Mouse (Mus musculus): ENCODE measurements around the gene Zar1l. TPM values are rescaled to one million over a fixed set of nuclear protein-coding genes. Genes with fewer than 3 reads are reported as not detected.
"Not testable (repeated sequence)": the region's sequence is repeated elsewhere in the genome, so short reads cannot be mapped to it uniquely, and the experiment has no call there.

The Zar1l gene
- total RNA-seq (2015), result not detected in 2 replicates
- total RNA-seq (2017), result not detected in 2 replicates

- ATAC-seq (replicated peaks; ENCODE audit: poor library complexity), result no peak
Measured at GRCm38 (mm10) chr5:150518064-150518463, at the start of gene Zar1l. TSS of gene Zar1l (minus strand) at chr5:150518164.

DNA sequence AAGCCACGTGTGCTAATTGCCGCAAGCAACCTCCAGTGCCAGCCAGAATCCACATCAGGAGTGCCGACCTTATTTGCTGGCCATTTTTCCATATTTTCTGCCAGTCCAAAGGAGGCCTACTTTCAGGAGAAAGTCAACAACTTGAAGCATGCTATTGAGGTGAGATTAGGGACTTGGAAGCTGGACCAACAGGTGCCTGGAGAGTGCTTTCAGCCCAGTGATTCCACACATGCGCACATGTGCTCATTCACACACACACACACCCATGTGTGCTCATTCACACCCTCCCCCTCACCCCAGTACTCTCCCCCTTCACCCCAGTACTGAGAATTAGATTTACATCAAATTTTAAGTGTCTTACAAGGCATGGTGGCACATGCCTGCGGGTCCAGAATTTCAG, 49.0 kb upstream of the Zar1l start:
- ATAC-seq (replicated peaks; ENCODE audit: poor library complexity), result no peak

DNA sequence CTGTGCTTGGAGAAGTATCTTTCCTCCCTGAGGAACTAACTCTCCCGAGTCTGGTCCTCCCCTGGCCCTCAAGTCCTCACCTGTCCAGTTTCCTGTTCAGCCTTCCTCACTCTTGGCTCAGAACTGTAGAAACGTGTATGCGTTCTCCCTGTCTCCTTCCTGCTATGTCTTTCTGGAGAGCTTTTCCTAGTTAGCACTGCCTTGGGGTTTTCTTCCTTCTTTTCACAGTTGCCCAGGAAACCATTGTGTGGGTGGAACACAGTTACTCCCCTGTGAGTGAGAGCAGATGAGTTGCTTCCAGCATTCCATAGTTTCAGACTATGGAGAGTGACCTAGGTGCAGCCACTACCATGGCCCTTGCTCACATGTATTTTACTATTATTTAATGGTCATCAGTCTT, 48.3 kb upstream of the Zar1l start:
- no peak for ATAC-seq (replicated peaks; ENCODE audit: poor library complexity)

- no peak for ATAC-seq (replicated peaks; ENCODE audit: poor library complexity)
Measured at GRCm38 (mm10) chr5:150564426-150564825, 46.5 kb upstream of the Zar1l start.

GRCm38 (mm10) chr5:150561783-150562182, 43.8 kb upstream of the Zar1l start:
- ATAC-seq (replicated peaks; ENCODE audit: poor library complexity), result no peak

- ATAC-seq (replicated peaks; ENCODE audit: poor library complexity), result no peak
Measured at GRCm38 (mm10) chr5:150561376-150561775, 43.4 kb upstream of the Zar1l start.

DNA sequence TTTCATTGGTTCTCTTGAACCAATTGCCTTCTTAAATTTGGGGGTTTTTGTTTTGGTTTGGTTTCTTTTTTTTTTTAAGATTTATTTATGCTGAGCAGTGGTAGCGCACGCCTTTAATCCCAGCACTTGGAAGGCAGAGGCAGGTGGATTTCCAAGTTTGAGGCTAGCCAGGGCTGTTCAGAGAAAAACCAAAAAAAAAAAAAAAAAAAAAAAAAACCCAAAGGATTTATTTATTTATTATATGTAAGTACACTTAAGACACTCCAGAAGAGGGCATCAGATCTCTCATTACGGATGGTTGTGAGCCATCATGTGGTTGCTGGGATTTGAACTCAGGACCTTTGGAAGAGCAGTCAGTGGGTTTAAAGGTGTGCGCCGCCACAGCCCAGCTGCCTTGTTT, 42.9 kb upstream of the Zar1l start:
- no peak for ATAC-seq (replicated peaks; ENCODE audit: poor library complexity)

- no peak for ATAC-seq (replicated peaks; ENCODE audit: poor library complexity)
Measured at GRCm38 (mm10) chr5:150559519-150560103, 41.6 kb upstream of the Zar1l start.

- ATAC-seq (replicated peaks; ENCODE audit: poor library complexity), result peak; percentile 50; the same call in 1 of the 2 replicates
Measured at GRCm38 (mm10) chr5:150551637-150552036, 33.7 kb upstream of the Zar1l start.

DNA sequence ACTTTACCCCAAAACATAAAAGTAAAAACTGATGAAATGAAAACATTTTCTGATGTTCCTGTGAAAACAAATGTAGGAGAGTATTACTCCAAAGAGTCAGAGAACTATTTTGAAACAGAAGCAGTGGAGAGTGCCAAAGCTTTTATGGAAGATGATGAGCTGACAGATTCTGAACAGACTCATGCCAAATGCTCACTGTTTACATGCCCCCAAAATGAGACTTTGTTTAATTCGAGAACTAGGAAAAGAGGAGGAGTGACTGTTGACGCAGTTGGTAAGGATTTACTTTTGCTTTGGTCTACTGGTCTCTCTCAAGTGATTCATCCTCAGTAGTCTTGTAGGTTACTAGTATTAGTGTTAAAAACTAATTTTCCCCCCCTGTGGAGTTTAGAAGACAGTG, 25.2 kb upstream of the Zar1l start:
- no peak for ATAC-seq (replicated peaks; ENCODE audit: poor library complexity)

DNA sequence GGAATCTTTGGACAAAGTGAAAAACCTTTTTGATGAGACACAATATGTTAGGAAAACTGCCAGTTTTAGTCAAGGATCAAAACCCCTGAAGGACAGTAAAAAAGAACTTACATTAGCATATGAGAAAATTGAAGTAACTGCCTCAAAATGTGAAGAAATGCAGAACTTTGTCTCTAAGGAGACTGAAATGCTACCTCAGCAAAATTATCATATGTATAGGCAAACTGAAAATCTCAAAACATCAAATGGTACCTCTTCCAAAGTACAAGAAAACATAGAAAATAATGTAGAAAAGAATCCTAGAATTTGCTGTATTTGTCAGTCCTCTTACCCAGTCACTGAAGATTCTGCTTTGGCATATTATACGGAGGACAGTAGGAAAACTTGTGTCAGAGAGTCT, 23.3 kb upstream of the Zar1l start:
- no peak for ATAC-seq (replicated peaks; ENCODE audit: poor library complexity)

- ATAC-seq (replicated peaks; ENCODE audit: poor library complexity), result no peak
Measured at GRCm38 (mm10) chr5:150525239-150525638, 7.3 kb upstream of the Zar1l start.

GRCm38 (mm10) chr5:150522867-150523234, 4.9 kb upstream of the Zar1l start:
- no peak for ATAC-seq (replicated peaks; ENCODE audit: poor library complexity)

- peak; percentile 96 for ATAC-seq (replicated peaks; ENCODE audit: poor library complexity)
Measured at GRCm38 (mm10) chr5:150521937-150522866, 4.2 kb upstream of the Zar1l start, which contains the start of gene Brca2. TSS of gene Brca2 (plus strand) at chr5:150522630.

- peak; percentile 59 for ATAC-seq (replicated peaks; ENCODE audit: poor library complexity)
Measured at GRCm38 (mm10) chr5:150519551-150519950, 1.6 kb upstream of the Zar1l start.

DNA sequence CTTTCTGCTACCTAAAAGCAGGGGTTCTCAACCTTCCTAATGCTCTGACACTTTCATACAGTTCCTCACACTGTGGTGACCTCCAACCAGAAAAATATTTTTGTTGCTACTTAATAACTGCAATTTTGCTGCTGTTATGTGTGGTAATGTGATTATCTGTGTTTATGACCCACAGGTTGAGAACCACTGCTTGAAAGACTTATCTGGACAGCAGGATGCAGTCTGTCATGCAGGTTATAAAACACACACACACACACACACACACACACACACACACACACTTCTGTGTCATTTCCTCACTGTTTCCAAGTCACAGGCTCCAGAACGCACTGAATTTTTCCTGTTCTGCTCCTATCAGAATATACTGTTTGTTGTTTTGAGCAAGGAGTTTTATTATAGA, 3.9 kb downstream of the Zar1l start:
- ATAC-seq (replicated peaks; ENCODE audit: poor library complexity), result peak; percentile 58

GRCm38 (mm10) chr5:150513264-150513663, 4.7 kb downstream of the Zar1l start:
- ATAC-seq (replicated peaks; ENCODE audit: poor library complexity), result 0 out of 2 replicates have a peak, but pooled peaks have one; percentile 27

GRCm38 (mm10) chr5:150510451-150511225, 7.3 kb downstream of the Zar1l start:
- peak; percentile 43; the same call in 1 of the 2 replicates for ATAC-seq (replicated peaks; ENCODE audit: poor library complexity)

- peak; percentile 92 for ATAC-seq (replicated peaks; ENCODE audit: poor library complexity)
Measured at GRCm38 (mm10) chr5:150495792-150496191, 22.2 kb downstream of the Zar1l start.

DNA sequence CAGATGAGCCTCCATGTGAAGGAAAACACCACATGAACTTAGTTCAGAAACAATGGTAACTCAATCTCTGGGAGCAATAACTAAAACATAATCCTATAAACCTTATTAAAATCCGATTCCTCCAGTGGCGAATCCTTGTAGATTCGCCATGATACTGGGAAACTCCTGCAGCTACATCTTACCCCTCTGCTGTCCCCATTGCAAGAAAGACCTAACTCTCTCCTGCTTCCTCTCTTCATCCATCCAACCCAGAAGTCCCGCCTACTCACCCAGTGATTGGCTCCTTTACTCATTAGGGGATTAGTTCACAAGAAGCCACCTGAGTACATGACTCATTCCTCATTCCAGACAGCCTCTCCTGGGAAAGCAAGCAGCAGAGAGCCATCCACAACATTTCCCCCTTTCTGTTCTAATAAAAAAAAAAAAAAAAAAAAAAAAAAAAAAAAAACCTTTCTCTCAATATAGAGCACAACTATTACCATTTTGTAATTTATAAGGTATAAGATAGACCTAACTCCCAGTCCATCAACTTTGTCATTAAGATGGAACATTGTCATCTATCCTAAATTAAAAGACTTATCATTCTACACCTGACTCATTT, 26.3 kb downstream of the Zar1l start:
- ATAC-seq (replicated peaks; ENCODE audit: poor library complexity), result not testable (repeated sequence)

DNA sequence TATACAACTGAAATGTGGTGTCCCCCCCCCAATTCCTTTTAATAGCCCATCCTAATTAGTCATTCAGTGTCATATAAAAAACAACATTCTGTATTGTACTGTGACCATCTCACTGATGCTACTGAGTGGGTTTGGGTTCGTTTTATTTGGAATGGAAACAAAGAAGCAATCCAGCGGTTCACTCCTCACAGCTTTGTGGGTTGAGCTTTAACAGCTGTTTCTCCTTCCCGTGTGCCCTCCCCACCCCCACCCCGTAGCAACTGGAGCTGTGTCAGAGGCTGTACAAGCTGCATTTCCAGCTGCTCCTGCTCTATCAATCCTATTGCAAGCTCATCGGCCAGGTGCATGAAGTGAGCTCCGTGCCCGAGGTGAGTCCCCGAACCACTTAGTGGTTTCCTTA, 27.1 kb downstream of the Zar1l start:
- ATAC-seq (replicated peaks; ENCODE audit: poor library complexity), result no peak

Measured in megakaryocyte progenitor cell, adult 5-6 weeks (primary cell).